Mouse (Mus musculus) brain, adult 2 months (tissue): ENCODE measurements around the gene Stk36.

Experiments used
- DNase-seq: peaks from one replicate; pipeline ENCODE4 v3.0.0; 2011; ENCODE audit warnings: low read depth, low spot score

The Stk36 gene

GRCm38 (mm10) chr1:74601267-74601962, at the start of gene Stk36, which contains the start of gene Rnf25:
TSS of gene Stk36 (plus strand) at chr1:74601445.
TSS of gene Rnf25 (minus strand) at chr1:74601397.
- DNase-seq, result peak; percentile 95

GRCm38 (mm10) chr1:74559061-74559460, 42.2 kb upstream of the Stk36 start:
- DNase-seq, result no peak

- no peak for DNase-seq
Observed at GRCm38 (mm10) chr1:74565834-74566233, 35.4 kb upstream of the Stk36 start.

- peak; percentile 12 for DNase-seq
Observed at GRCm38 (mm10) chr1:74569739-74570719, 31.2 kb upstream of the Stk36 start.

GRCm38 (mm10) chr1:74582621-74583020, 18.6 kb upstream of the Stk36 start:
- no peak for DNase-seq

- DNase-seq, result no peak
Observed at GRCm38 (mm10) chr1:74584616-74585398, 16.4 kb upstream of the Stk36 start.

GRCm38 (mm10) chr1:74587233-74587772, 13.9 kb upstream of the Stk36 start:
- peak; percentile 88 for DNase-seq

GRCm38 (mm10) chr1:74587773-74588445, 13.3 kb upstream of the Stk36 start, which contains the start of the genes Zfp142 and Bcs1l:
TSS of gene Zfp142 (minus strand) at chr1:74588246.
TSS of gene Bcs1l (plus strand) at chr1:74588289.
- peak; percentile 100 for DNase-seq

- DNase-seq, result no peak
Observed at GRCm38 (mm10) chr1:74594434-74594833, 6.8 kb upstream of the Stk36 start.

GRCm38 (mm10) chr1:74600501-74601266, 561 bp upstream of the Stk36 start:
- no peak for DNase-seq

GRCm38 (mm10) chr1:74624183-74624582, 22.9 kb downstream of the Stk36 start:
- DNase-seq, result no peak

- no peak for DNase-seq
Observed at GRCm38 (mm10) chr1:74626076-74626475, 24.8 kb downstream of the Stk36 start.

- DNase-seq, result no peak
Observed at GRCm38 (mm10) chr1:74628001-74628400, 26.8 kb downstream of the Stk36 start.

- no peak for DNase-seq
Observed at GRCm38 (mm10) chr1:74632734-74633133, 31.5 kb downstream of the Stk36 start.

- no peak for DNase-seq
Observed at GRCm38 (mm10) chr1:74643524-74643923, 42.3 kb downstream of the Stk36 start.

- peak; percentile 37 for DNase-seq
Observed at GRCm38 (mm10) chr1:74643926-74644325, 42.7 kb downstream of the Stk36 start.

- peak; percentile 99 for DNase-seq
Observed at GRCm38 (mm10) chr1:74661448-74662195, 60.4 kb downstream of the Stk36 start, which contains the start of gene Ttll4. TSS of gene Ttll4 (plus strand) at chr1:74661745.

GRCm38 (mm10) chr1:74662253-74662865, 61.1 kb downstream of the Stk36 start:
- DNase-seq, result no peak

GRCm38 (mm10) chr1:74665153-74665552, 63.9 kb downstream of the Stk36 start:
- no peak for DNase-seq
